Mouse (Mus musculus): ENCODE measurements around the gene Kdelc1. TPM values are rescaled to one million over a fixed set of nuclear protein-coding genes. Genes with fewer than 3 reads are reported as not detected.

Kdelc1 gene
- total RNA-seq, 2 experiments from 2014 or later: 1.5 to 1.7 TPM

GRCm38 (mm10) chr1:44101448-44102225 is 17.0 kb downstream of the Kdelc1 start:
- peak; percentile 65 for ATAC-seq (replicated peaks; ENCODE audit: low FRiP score, poor library complexity, severe bottlenecking)

- peak; percentile 52; the same call in 1 of the 2 replicates for ATAC-seq (replicated peaks; ENCODE audit: low FRiP score, poor library complexity, severe bottlenecking)
These were observed 54.0 kb downstream of the Kdelc1 start for GRCm38 (mm10) chr1:44064625-44065024.

GRCm38 (mm10) chr1:44063439-44063838 is 55.2 kb downstream of the Kdelc1 start:
- no peak for ATAC-seq (replicated peaks; ENCODE audit: low FRiP score, poor library complexity, severe bottlenecking)

- ATAC-seq (replicated peaks; ENCODE audit: low FRiP score, poor library complexity, severe bottlenecking): no peak
These were observed 56.8 kb downstream of the Kdelc1 start, which contains the start of gene Gm8251 for GRCm38 (mm10) chr1:44061836-44062235. TSS of gene Gm8251 (minus strand) at chr1:44061936.

DNA sequence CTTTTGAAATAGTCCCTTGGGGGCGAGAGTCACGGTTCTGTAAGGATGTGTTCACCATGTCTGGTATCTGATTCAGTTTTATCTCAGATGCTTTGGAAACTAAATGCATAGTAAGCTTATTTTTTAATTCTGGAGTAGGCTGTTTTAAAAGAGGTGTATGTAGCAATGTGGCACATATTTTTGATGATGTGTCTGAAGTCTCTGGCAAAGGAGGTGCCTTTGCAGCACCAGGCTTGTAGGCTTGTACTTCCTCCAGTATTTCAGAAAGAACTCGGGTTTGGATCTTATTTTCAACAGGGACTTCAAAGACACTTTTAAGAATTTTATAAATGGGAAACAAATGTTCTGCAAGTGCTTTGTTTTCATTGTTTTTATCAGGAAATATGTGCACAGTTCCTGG is 60.8 kb downstream of the Kdelc1 start:
- no peak for ATAC-seq (replicated peaks; ENCODE audit: low FRiP score, poor library complexity, severe bottlenecking)

Other genes with a start within 250 kb of the Kdelc1 start
- gene Tpp2, start 185.2 kb downstream of the Kdelc1 start, total RNA-seq (2015; ENCODE audit: low replicate concordance): 42.2 and 53.2 TPM in 2 replicates
- 31.3 and 51.7 TPM in 2 replicates for gene Tpp2, start 185.2 kb downstream of the Kdelc1 start, total RNA-seq (2017; ENCODE audit: low replicate concordance)
- not detected in 2 replicates for gene Mettl21c, start 98.8 kb downstream of the Kdelc1 start, total RNA-seq (2015; ENCODE audit: low replicate concordance)
- gene Mettl21c, start 98.8 kb downstream of the Kdelc1 start, total RNA-seq (2017; ENCODE audit: low replicate concordance): not detected in 2 replicates
- 2.1 and 5.4 TPM in 2 replicates for gene Gm8251, start 56.9 kb downstream of the Kdelc1 start, total RNA-seq (2015; ENCODE audit: low replicate concordance)
- 3.3 and 5.9 TPM in 2 replicates for gene Gm8251, start 56.9 kb downstream of the Kdelc1 start, total RNA-seq (2017; ENCODE audit: low replicate concordance)
- gene Tex30, start 16.4 kb downstream of the Kdelc1 start, total RNA-seq (2015; ENCODE audit: low replicate concordance): 22.7 and 36.9 TPM in 2 replicates
- gene Tex30, start 16.4 kb downstream of the Kdelc1 start, total RNA-seq (2017; ENCODE audit: low replicate concordance): 8.5 and 34.1 TPM in 2 replicates
- 0.72 and 1.3 TPM in 2 replicates for gene Bivm, start 149 bp upstream of the Kdelc1 start, total RNA-seq (2015; ENCODE audit: low replicate concordance)
- gene Bivm, start 149 bp upstream of the Kdelc1 start, total RNA-seq (2017; ENCODE audit: low replicate concordance): 0.64 TPM in 1 of 2 replicates, not detected in the other
- 2.5 and 6.7 TPM in 2 replicates for gene Ercc5, start 28.9 kb upstream of the Kdelc1 start, total RNA-seq (2015; ENCODE audit: low replicate concordance)
- gene Ercc5, start 28.9 kb upstream of the Kdelc1 start, total RNA-seq (2017; ENCODE audit: low replicate concordance): 5.5 and 6.5 TPM in 2 replicates
- gene Mettl21e, start 100.2 kb upstream of the Kdelc1 start, total RNA-seq (2015; ENCODE audit: low replicate concordance): not detected in 2 replicates
- gene Mettl21e, start 100.2 kb upstream of the Kdelc1 start, total RNA-seq (2017; ENCODE audit: low replicate concordance): not detected in 2 replicates

Measured in erythroid progenitor cell, adult 5-6 weeks (primary cell).